14 mouse cellular contexts compared by ENCODE assay signal in the genomic region with DNA sequence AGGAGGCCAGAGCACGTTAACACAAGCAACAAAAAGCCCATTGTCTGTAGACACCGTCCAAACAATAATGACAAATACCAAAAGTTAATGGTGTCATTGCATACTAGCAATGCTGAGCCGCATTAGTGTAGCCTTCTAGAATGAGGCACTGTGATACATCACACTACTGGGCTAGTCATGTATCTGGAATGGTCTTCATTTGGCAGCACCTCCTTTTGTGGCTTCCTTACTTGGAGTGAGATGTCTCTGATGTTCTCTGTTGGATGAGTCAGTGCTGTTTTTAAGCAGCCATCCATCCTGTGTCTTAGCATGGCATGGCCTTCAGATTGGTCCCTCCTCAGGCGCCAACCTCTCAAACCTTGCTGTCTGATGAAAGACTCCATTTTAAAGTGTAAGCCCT.
"Had no signal": no experiment of that assay in that cellular context is flagged by ENCODE, and none has a peak within 500 bp of the region (broad histone marks: within the 10 kb centered on the region; RNA-seq: fewer than 3 reads in every experiment).

No protein-coding gene starts in this region.

- ATAC-seq: midbrain, embryonic 16.5 days had no signal

- H3K27ac ChIP-seq: layer of hippocampus, adult 2 months; limb, embryonic 13.5 days; liver, embryonic 14.5 days; midbrain, embryonic 12.5 days; stomach, postnatal 0 days had no signal

- DNase-seq: kidney, postnatal 10 days; kidney, postnatal 4 days; left cerebral cortex, postnatal 4 days; lung, adult 2 months; lung, postnatal 14 days; right cerebral cortex, adult 18-20 months; right cerebral cortex, postnatal 25 days; thymus, postnatal 4 days had no signal

- H3K4me1 ChIP-seq: limb, embryonic 13.5 days; midbrain, embryonic 12.5 days had no signal

- H3K4me3 ChIP-seq: layer of hippocampus, adult 2 months; limb, embryonic 13.5 days; midbrain, embryonic 12.5 days had no signal

- H3K27me3 ChIP-seq: limb, embryonic 13.5 days; midbrain, embryonic 12.5 days had no signal

- H3K9ac ChIP-seq: limb, embryonic 13.5 days; liver, embryonic 14.5 days; midbrain, embryonic 12.5 days had no signal

- H3K4me2 ChIP-seq: limb, embryonic 13.5 days; midbrain, embryonic 12.5 days had no signal

- H3K9me3 ChIP-seq: limb, embryonic 13.5 days; midbrain, embryonic 12.5 days had no signal
